Mouse (Mus musculus) heart, embryonic 13.5 days (tissue): ENCODE data around the gene Serpinb9. TPM values are rescaled to one million over a fixed set of nuclear protein-coding genes. Genes with fewer than 3 reads are reported as not detected.

Source experiments
- ATAC-seq: fragments of 200-750 bp; cut with Nextera tagmentation; 2 replicates; pipeline ENCODE4 v1.8.0; 2017; ENCODE audit warnings: moderate TSS enrichment; ENCODE audit not compliant: insufficient number of reproducible peaks, low FRiP score, low TSS enrichment; ENCODE audit errors: extremely low read depth
- H3K27ac ChIP-seq: fragments of 300-500 bp; sonication (generic); replicated peaks from 2 replicates; pipeline ENCODE4 v1.5.1; 2015; ENCODE audit warnings: moderate library complexity, mild to moderate bottlenecking, inconsistent platforms
- H3K27me3 ChIP-seq: fragments of 300-500 bp; sonication (generic); replicated peaks from 2 replicates; pipeline ENCODE4 v1.6.1; 2015; ENCODE audit warnings: mild to moderate bottlenecking, inconsistent platforms
- H3K36me3 ChIP-seq: fragments of 300-500 bp; sonication (generic); 2 replicates; pipeline ENCODE4 v1.6.1; 2015; ENCODE audit warnings: mild to moderate bottlenecking, inconsistent platforms
- H3K4me1 ChIP-seq: fragments of 300-500 bp; sonication (generic); 2 replicates; pipeline ENCODE4 v1.6.1; 2015; ENCODE audit warnings: inconsistent platforms
- H3K4me2 ChIP-seq: fragments of 300-500 bp; sonication (generic); 2 replicates; pipeline ENCODE4 v1.6.1; 2015; ENCODE audit warnings: inconsistent platforms, mild to moderate bottlenecking, moderate library complexity
- H3K4me3 ChIP-seq: fragments of 300-500 bp; sonication (generic); 2 replicates; pipeline ENCODE4 v1.5.1; 2015; ENCODE audit warnings: moderate library complexity, mild to moderate bottlenecking, inconsistent platforms
- H3K9ac ChIP-seq: fragments of 300-500 bp; sonication (generic); 2 replicates; pipeline ENCODE4 v1.6.1; 2015; ENCODE audit warnings: inconsistent platforms, mild to moderate bottlenecking, moderate library complexity
- H3K9me3 ChIP-seq: fragments of 300-500 bp; sonication (generic); 2 replicates; pipeline ENCODE4 v1.6.1; 2016; ENCODE audit warnings: inconsistent platforms
- WGBS: fragments of 180-500 bp; shearing (Covaris S2); methylation state at CpG from one replicate; pipeline ENCODE4 v1.1.7; 2015; ENCODE audit warnings: mixed read lengths; 5-methylcytosine and 5-hydroxymethylcytosine counted together
- polyA plus RNA-seq: library from polyadenylated mRNA; unstranded; fragments of >200 nt; fragmentation: Nextera tagmentation; extraction: Ambion mirVana; gene quantifications from 2 replicates; pipeline ENCODE4 v1.2.1, GENCODE M21; 2015

Serpinb9 gene
- polyA plus RNA-seq, 1 experiment from 2014 or later: 7.8 TPM

GRCm38 (mm10) chr13:32969641-32970040 is 33.4 kb upstream of the Serpinb9 start:
- no peak overlapping the region for H3K27ac ChIP-seq
- H3K4me1 ChIP-seq: peaks cover 23% of the 10 kb centered on the region
- no peaks in the 10 kb centered on the region for H3K9me3 ChIP-seq
- no peak overlapping the region for H3K4me3 ChIP-seq
- H3K36me3 ChIP-seq: peaks cover 17% of the 10 kb centered on the region
- H3K4me2 ChIP-seq: no peak overlapping the region
- no peak overlapping the region for H3K9ac ChIP-seq
- no peak for ATAC-seq
- no peaks in the 10 kb centered on the region for H3K27me3 ChIP-seq
- WGBS: 92% methylated on average over 1 of the region's 1 CpGs

- WGBS: 83% methylated on average over 3 of the region's 3 CpGs
- no peak; the same call in 1 of the 2 replicates for ATAC-seq
- H3K4me1 ChIP-seq: peaks cover 26% of the 10 kb centered on the region
- peaks cover 26% of the 10 kb centered on the region for H3K36me3 ChIP-seq
- H3K27me3 ChIP-seq: no peaks in the 10 kb centered on the region
- H3K4me3 ChIP-seq: no peak overlapping the region
- H3K27ac ChIP-seq: no peak overlapping the region
- H3K4me2 ChIP-seq: no peak overlapping the region
- H3K9ac ChIP-seq: no peak overlapping the region
- H3K9me3 ChIP-seq: no peaks in the 10 kb centered on the region
These were observed 32.3 kb upstream of the Serpinb9 start for GRCm38 (mm10) chr13:32970776-32971175.

DNA sequence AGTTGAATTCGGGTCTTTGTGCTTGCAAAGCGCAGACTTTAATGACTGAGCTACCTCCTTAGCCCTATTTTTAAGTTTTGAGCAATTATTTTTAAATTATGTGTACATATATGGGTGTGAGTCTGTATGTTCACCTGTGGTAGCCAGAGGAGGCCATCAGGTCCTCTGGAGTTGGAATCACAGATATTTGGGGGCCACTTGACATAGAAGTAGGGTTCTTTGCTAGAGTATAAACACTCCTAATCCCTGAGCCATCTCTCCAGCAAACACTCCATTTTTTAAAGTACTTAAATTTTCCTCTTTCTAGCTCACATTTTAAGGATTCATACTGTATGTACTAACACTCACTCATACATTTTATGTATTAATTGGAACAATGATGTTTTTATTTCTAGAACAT is 28.8 kb upstream of the Serpinb9 start:
- ATAC-seq: no peak
- no peaks in the 10 kb centered on the region for H3K9me3 ChIP-seq
- 86% methylated on average over 2 of the region's 2 CpGs for WGBS

GRCm38 (mm10) chr13:32974889-32975460 is 28.1 kb upstream of the Serpinb9 start:
- no peak overlapping the region for H3K27ac ChIP-seq
- peaks cover 37% of the 10 kb centered on the region for H3K36me3 ChIP-seq
- peaks cover 13% of the 10 kb centered on the region for H3K4me1 ChIP-seq
- ATAC-seq: no peak
- no peak overlapping the region for H3K4me3 ChIP-seq
- no peaks in the 10 kb centered on the region for H3K27me3 ChIP-seq
- 21% methylated on average over 3 of the region's 3 CpGs for WGBS
- no peak overlapping the region for H3K4me2 ChIP-seq
- no peak overlapping the region for H3K9ac ChIP-seq
- H3K9me3 ChIP-seq: no peaks in the 10 kb centered on the region

More for the DNA sequence above, 28.8 kb upstream of the Serpinb9 start:
- Histone ChIP-seq H3K27ac (no peak overlapping the region), H3K27me3 (no peaks in the 10 kb centered on the region), H3K9ac (no peak overlapping the region), H3K4me3 (no peak overlapping the region), H3K4me1 (peaks cover 13% of the 10 kb centered on the region), H3K4me2 (no peak overlapping the region), H3K36me3 (peaks cover 39% of the 10 kb centered on the region)

DNA sequence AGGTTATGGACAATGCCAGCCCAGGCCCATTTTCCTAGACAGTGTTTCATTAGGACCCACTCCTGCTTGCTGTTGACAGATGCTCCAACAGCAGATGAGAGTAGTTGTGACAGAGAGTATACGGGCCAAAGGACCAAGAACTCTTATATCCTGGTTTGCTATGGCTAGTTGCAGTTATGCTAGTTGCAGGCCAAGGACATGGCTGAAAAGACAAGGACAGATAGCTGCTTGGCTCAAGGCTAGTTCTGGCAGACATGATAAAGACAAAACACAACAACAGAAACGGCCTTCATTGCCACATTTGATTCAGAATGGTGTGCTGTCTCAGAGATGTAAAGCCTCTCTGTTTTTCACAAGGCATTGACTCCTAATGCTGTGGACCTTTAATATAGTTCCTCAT is 27.3 kb upstream of the Serpinb9 start:
- WGBS: 36% methylated on average over 2 of the region's 2 CpGs
- no peaks in the 10 kb centered on the region for H3K9me3 ChIP-seq
- H3K4me1 ChIP-seq: peaks cover 13% of the 10 kb centered on the region
- no peak overlapping the region for H3K4me3 ChIP-seq
- H3K9ac ChIP-seq: no peak overlapping the region
- H3K27me3 ChIP-seq: no peaks in the 10 kb centered on the region
- peaks cover 32% of the 10 kb centered on the region for H3K36me3 ChIP-seq
- H3K4me2 ChIP-seq: no peak overlapping the region
- ATAC-seq: no peak
- no peak overlapping the region for H3K27ac ChIP-seq

DNA sequence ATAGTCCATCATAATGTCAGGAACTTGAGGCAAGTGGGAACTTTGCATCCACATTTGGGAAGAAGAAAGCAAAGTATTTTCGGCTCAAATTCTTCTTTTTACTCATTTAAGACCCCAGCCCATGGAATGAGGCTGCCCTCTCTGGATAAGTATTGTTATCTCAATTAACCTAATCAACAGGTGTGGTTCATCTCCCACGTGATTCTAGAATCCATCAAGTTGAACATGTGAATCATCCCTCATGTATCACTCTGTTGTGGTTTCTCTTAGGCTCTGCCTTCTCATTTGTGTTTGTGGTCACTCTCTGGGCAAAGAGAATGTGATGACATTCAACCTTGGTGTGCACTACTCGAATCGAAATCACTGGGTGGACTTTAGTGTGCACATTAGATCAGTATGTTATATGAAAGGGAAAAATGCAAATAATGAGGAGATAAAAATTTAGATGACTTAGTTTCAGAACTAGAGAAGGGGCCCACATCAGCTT is 20.5 kb upstream of the Serpinb9 start:
- no peaks in the 10 kb centered on the region for H3K9me3 ChIP-seq
- 73% methylated on average over 4 of the region's 4 CpGs for WGBS
- no peak overlapping the region for H3K4me2 ChIP-seq
- no peaks in the 10 kb centered on the region for H3K4me1 ChIP-seq
- H3K27ac ChIP-seq: no peak overlapping the region
- H3K36me3 ChIP-seq: peaks cover 12% of the 10 kb centered on the region
- no peak overlapping the region for H3K4me3 ChIP-seq
- no peak overlapping the region for H3K9ac ChIP-seq
- H3K27me3 ChIP-seq: no peaks in the 10 kb centered on the region
- no peak for ATAC-seq

DNA sequence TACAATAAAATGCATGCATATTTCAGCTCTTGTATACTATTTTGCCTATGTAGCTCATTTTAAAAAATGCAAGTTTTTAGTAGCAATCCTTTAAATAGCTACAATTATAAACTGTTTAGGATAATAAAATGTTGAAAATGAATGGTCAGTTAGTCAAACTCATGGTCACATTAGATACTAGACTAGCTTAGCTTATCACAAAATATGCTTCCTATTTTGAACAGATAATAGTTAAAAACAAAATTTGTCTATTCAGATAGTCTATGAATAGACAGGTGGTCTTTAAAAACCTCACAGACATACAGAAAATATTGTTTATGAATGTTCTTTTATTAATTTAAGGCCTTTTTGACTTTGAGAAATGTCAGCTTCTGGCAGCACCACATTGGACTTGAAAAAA is 16.8 kb upstream of the Serpinb9 start:
- no peak overlapping the region for H3K4me2 ChIP-seq
- H3K4me3 ChIP-seq: no peak overlapping the region
- no peak for ATAC-seq
- no peaks in the 10 kb centered on the region for H3K9me3 ChIP-seq
- H3K27me3 ChIP-seq: no peaks in the 10 kb centered on the region
- no peak overlapping the region for H3K9ac ChIP-seq
- H3K27ac ChIP-seq: no peak overlapping the region
- H3K4me1 ChIP-seq: no peaks in the 10 kb centered on the region
- no peaks in the 10 kb centered on the region for H3K36me3 ChIP-seq

DNA sequence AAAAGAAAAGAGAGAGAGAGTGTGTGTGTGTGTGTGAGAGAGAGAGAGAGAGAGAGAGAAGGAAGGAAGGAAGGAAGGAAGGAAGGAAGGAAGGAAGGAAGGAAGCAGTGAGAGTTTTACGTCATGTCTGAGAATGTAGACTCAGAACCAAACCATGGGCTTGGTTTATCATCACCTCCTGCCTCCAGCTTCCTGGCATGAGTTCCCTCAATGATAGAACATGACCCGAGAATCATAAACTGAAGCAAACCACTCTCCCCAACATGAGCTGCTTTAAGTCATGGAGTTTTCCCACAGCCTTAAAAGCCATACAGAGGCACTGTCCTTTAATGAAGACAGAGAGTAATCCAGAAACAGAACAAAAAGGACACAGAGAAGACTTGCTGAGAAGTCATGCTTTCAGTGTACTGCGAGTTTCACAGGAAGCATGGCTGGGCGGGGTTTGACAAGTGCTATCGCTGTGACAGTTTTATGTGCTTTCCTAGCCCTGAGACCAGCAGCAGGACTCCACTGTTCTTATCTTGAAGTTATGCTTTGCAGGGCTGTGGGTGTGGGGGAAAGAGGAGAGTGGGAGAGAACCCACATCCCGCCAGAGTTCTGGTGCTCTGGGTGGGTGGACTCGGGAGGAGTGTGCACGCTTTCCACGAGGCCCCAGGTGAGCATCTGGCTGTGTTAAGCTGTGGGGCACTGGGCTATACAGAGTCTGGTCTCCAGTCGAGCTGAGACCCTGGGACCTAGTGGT is 9.7 kb upstream of the Serpinb9 start:
- no peak overlapping the region for H3K9ac ChIP-seq
- no peaks in the 10 kb centered on the region for H3K9me3 ChIP-seq
- H3K27ac ChIP-seq: peak overlapping the region; percentile 57
- 45% methylated on average over 10 of the region's 10 CpGs for WGBS
- peak overlapping the region; percentile 26; the same call in 1 of the 2 replicates for H3K4me2 ChIP-seq
- no peaks in the 10 kb centered on the region for H3K36me3 ChIP-seq
- no peaks in the 10 kb centered on the region for H3K27me3 ChIP-seq
- no peak overlapping the region for H3K4me3 ChIP-seq
- 0 out of 2 replicates have a peak, but pooled peaks have one; percentile 31 for ATAC-seq
- peaks cover 15% of the 10 kb centered on the region for H3K4me1 ChIP-seq

DNA sequence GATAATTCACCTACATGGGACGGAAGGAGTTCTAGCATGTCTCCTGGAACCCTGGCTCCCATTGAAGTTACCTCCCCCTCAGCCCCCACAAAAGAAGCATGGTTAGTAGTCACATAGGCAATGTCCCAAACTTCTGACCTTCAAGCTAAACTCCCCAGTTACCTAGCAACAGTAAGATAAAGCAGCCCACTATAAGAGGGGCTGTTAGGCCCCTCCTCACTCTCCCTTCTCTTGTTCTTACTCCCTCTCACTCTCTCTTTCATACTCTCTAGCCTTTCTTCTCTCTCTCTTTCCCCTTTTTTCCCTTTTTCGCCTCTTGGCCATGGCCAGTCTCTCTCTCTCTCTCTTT is 9.2 kb upstream of the Serpinb9 start:
- Histone ChIP-seq H3K9ac (no peak overlapping the region), H3K27me3 (no peaks in the 10 kb centered on the region), H3K27ac (no peak overlapping the region; the same call in 1 of the 2 replicates), H3K36me3 (no peaks in the 10 kb centered on the region), H3K4me3 (no peak overlapping the region), H3K4me2 (peak overlapping the region; percentile 26; the same call in 1 of the 2 replicates), H3K9me3 (no peaks in the 10 kb centered on the region), H3K4me1 (peaks cover 15% of the 10 kb centered on the region)
- WGBS: 69% methylated on average over 2 of the region's 2 CpGs
- ATAC-seq: no peak

DNA sequence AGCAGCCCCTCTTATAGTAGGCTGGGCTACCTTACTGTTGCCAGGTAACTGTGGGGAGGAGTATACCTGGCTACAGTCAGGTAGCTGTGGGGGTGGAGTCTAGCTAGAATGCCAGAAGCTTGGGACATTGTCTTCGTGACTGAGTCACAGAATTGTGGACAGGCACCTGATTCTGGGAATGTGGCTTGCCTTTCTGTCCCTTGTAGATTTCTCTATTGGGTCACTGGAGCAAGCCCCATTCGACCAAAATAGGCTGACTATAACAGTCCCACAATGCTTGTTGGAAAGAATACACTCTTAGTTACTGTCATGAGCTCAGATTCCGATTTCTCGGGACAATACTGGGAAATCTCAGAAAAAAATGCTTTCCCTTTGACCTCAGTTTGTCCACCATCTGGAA is 8.0 kb upstream of the Serpinb9 start:
- 77% methylated on average over 4 of the region's 4 CpGs for WGBS
- no peak overlapping the region for H3K27ac ChIP-seq
- no peaks in the 10 kb centered on the region for H3K36me3 ChIP-seq
- H3K4me1 ChIP-seq: peaks cover 15% of the 10 kb centered on the region
- no peaks in the 10 kb centered on the region for H3K9me3 ChIP-seq
- no peak overlapping the region for H3K4me2 ChIP-seq
- ATAC-seq: no peak
- no peak overlapping the region for H3K9ac ChIP-seq
- no peaks in the 10 kb centered on the region for H3K27me3 ChIP-seq
- no peak overlapping the region for H3K4me3 ChIP-seq

- H3K4me1 ChIP-seq: peaks cover 26% of the 10 kb centered on the region
- H3K9ac ChIP-seq: no peak overlapping the region
- no peaks in the 10 kb centered on the region for H3K36me3 ChIP-seq
- H3K27ac ChIP-seq: no peak overlapping the region
- H3K4me3 ChIP-seq: no peak overlapping the region
- no peak overlapping the region for H3K4me2 ChIP-seq
- WGBS: 87% methylated on average over 5 of the region's 5 CpGs
- H3K27me3 ChIP-seq: no peaks in the 10 kb centered on the region
- no peak for ATAC-seq
- H3K9me3 ChIP-seq: no peaks in the 10 kb centered on the region
These were observed 1.7 kb upstream of the Serpinb9 start for GRCm38 (mm10) chr13:33001341-33001740.
